Mouse (Mus musculus) macrophage (primary cell): ENCODE measurements around the gene 3110082I17Rik. TPM values are rescaled to one million over a fixed set of nuclear protein-coding genes. Genes with fewer than 3 reads are reported as not detected.

Experiments
- polyA plus RNA-seq: library from polyadenylated mRNA; stranded (reverse); fragments of 250-400 nt; gene quantifications from 3 replicates; pipeline ENCODE4 v1.2.4, GENCODE M21; 2018; ENCODE audit warnings: inconsistent platforms

3110082I17Rik gene
- polyA plus RNA-seq, 1 experiment from 2014 or later, result 24.1 TPM

Other genes starting within 250 kb of the 3110082I17Rik start
- 20.1 to 39.0 TPM (median 34.2 TPM) in 3 replicates for gene Get4, start 208.2 kb downstream of the 3110082I17Rik start, polyA plus RNA-seq
- 40.4 to 55.9 TPM (median 47.4 TPM) in 3 replicates for gene Adap1, start 134.9 kb downstream of the 3110082I17Rik start, polyA plus RNA-seq
- 15.7 to 21.8 TPM (median 18.8 TPM) in 3 replicates for gene Cox19, start 109.1 kb downstream of the 3110082I17Rik start, polyA plus RNA-seq
- not detected in 3 replicates for gene Cyp2w1, start 107.9 kb downstream of the 3110082I17Rik start, polyA plus RNA-seq
- 14.0 to 34.3 TPM (median 20.6 TPM) in 3 replicates for gene Gpr146, start 82.8 kb downstream of the 3110082I17Rik start, polyA plus RNA-seq
- 3.5 to 9.1 TPM (median 7.6 TPM) in 3 replicates for gene C130050O18Rik, start 55.2 kb downstream of the 3110082I17Rik start, polyA plus RNA-seq
- not detected in 3 replicates for gene Gper1, start 37.4 kb downstream of the 3110082I17Rik start, polyA plus RNA-seq
- 68.1 to 90.9 TPM (median 76.5 TPM) in 3 replicates for gene Zfand2a, start 24.0 kb upstream of the 3110082I17Rik start, polyA plus RNA-seq
- gene Uncx, start 83.0 kb upstream of the 3110082I17Rik start, polyA plus RNA-seq, result not detected in 3 replicates